In genomic region chr5:92554891-92555511, GRCm38 (mm10) we compare ENCODE assay signal across 12 mouse cellular contexts. TPM values are rescaled to one million over a fixed set of nuclear protein-coding genes. Genes with fewer than 3 reads are reported as not detected.
DNase-seq lines count a peak whose midpoint lies in the region; ATAC-seq and TF ChIP-seq lines count a peak whose summit lies in the region.
"Had no signal": no experiment of that assay in that cellular context is flagged by ENCODE, and none has a peak within 500 bp of the region (broad histone marks: within the 10 kb centered on the region; RNA-seq: fewer than 3 reads in every experiment).

Gene Fam47e (plus strand): TSS chr5:92555069.

- WGBS in hindbrain, postnatal 0 days, result 53% methylated on average over 16 of the region's 16 CpGs
- WGBS in hindbrain, embryonic 13.5 days, result 70% methylated on average over 16 of the region's 16 CpGs

- no peaks in the 10 kb centered on the region for H3K9me3 ChIP-seq in hindbrain, postnatal 0 days (ENCODE audit: low read length)
- H3K9me3 ChIP-seq in hindbrain, embryonic 13.5 days, result no peaks in the 10 kb centered on the region
- H3K9me3 ChIP-seq: lung, embryonic 15.5 days had no signal

- H3K4me1 ChIP-seq in hindbrain, postnatal 0 days (ENCODE audit: insufficient read depth, low read length), result no peaks in the 10 kb centered on the region
- H3K4me1 ChIP-seq in hindbrain, embryonic 13.5 days (replicated peaks), result no peaks in the 10 kb centered on the region

- no peak for TF ChIP-seq CTCF in hindbrain, postnatal 0 days (IDR thresholded peaks at IDR 0.05; ENCODE audit: low read depth)
- TF ChIP-seq CTCF in brain, embryonic 14.5 days (IDR thresholded peaks at IDR 0.05; ENCODE audit: borderline replicate concordance, extremely low read depth, insufficient read depth, insufficient read length), result no peak

- peak within 1 kb of the TSS; percentile 37; the same call in 1 of the 2 replicates for H3K27ac ChIP-seq in hindbrain, postnatal 0 days
- H3K27ac ChIP-seq in hindbrain, embryonic 13.5 days, result no peak within 1 kb of the TSS
- H3K27ac ChIP-seq: lung, embryonic 15.5 days had no signal

- peak; percentile 65 for DNase-seq in hindbrain, postnatal 0 days (ENCODE audit: low spot score)
- DNase-seq in brain, embryonic 14.5 days (ENCODE audit: low read depth), result peak; percentile 52
- DNase-seq in kidney, postnatal 10 days, result peak; percentile 26
- peak; percentile 17 for DNase-seq in lung, postnatal 36 days
- no peak for DNase-seq in testis, postnatal 14 days (ENCODE audit: low spot score)
- no peak for DNase-seq in liver
- DNase-seq: cerebellum, adult 11-12 months; spleen, adult 18-20 months had no signal

- peak; percentile 91 for ATAC-seq in hindbrain, postnatal 0 days
- ATAC-seq in hindbrain, embryonic 13.5 days (ENCODE audit: low FRiP score), result no peak
- ATAC-seq in erythroid progenitor cell, adult 5-6 weeks (replicated peaks; ENCODE audit: low FRiP score, poor library complexity, severe bottlenecking), result no peak

- H3K4me3 ChIP-seq in hindbrain, postnatal 0 days (ENCODE audit: low read length), result no peak within 1 kb of the TSS
- no peak within 1 kb of the TSS for H3K4me3 ChIP-seq in hindbrain, embryonic 13.5 days
- H3K4me3 ChIP-seq: lung, embryonic 15.5 days had no signal

- H3K27me3 ChIP-seq in hindbrain, postnatal 0 days (ENCODE audit: insufficient read depth, low read length), result no peaks in the 10 kb centered on the region
- no peaks in the 10 kb centered on the region for H3K27me3 ChIP-seq in hindbrain, embryonic 13.5 days
- H3K27me3 ChIP-seq: lung, embryonic 15.5 days had no signal

- no peaks in the 10 kb centered on the region for H3K36me3 ChIP-seq in hindbrain, postnatal 0 days (ENCODE audit: insufficient read depth, low read length)
- H3K36me3 ChIP-seq in hindbrain, embryonic 13.5 days, result no peaks in the 10 kb centered on the region
- H3K36me3 ChIP-seq: lung, embryonic 15.5 days had no signal

- peak within 1 kb of the TSS; percentile 34 for H3K4me2 ChIP-seq in hindbrain, postnatal 0 days (ENCODE audit: low read depth, low read length)
- H3K4me2 ChIP-seq in hindbrain, embryonic 13.5 days, result no peak within 1 kb of the TSS
- H3K4me2 ChIP-seq: lung, embryonic 15.5 days had no signal

- TF ChIP-seq POLR2A in brain, embryonic 14.5 days (IDR thresholded peaks at IDR 0.05; ENCODE audit: borderline replicate concordance, extremely low read depth, insufficient read depth, insufficient read length, poor library complexity, severe bottlenecking), result no peak

- H3K9ac ChIP-seq in hindbrain, postnatal 0 days (replicated peaks; ENCODE audit: low read length), result no peak within 1 kb of the TSS
- H3K9ac ChIP-seq in hindbrain, embryonic 13.5 days, result no peak within 1 kb of the TSS
- H3K9ac ChIP-seq: lung, embryonic 15.5 days had no signal

RNA-seq across cellular contexts. Expression of gene Fam47e, which starts in this region (rescaled TPM):
- 0.68 and 1.9 TPM in 2 replicates for total RNA-seq in hindbrain, postnatal 0 days (2014; rRNA removed)
- polyA plus RNA-seq in hindbrain, postnatal 0 days (2015; fragmentation: Nextera tagmentation; extraction: Ambion mirVana), result 1.4 and 1.5 TPM in 2 replicates
- 0.28 and 1.1 TPM in 2 replicates for polyA plus RNA-seq in hindbrain, embryonic 13.5 days (2015; fragmentation: Nextera tagmentation; extraction: Ambion mirVana)
- polyA plus RNA-seq in brain, embryonic 14.5 days (2012; rRNA removed), result 0.37 and 0.56 TPM in 2 replicates
- not detected in 2 replicates for total RNA-seq in erythroid progenitor cell, adult 5-6 weeks (2015; ENCODE audit: low replicate concordance)
- total RNA-seq in erythroid progenitor cell, adult 5-6 weeks (2017; ENCODE audit: low replicate concordance), result not detected in 2 replicates
- polyA plus RNA-seq: heart, postnatal 0 days had no signal

Comparison
In these comparisons a context has a peak if more than half of its experiments do, and no peak if none do; other contexts are left out.
1. Peak in DNase-seq in brain, embryonic 14.5 days; RNA of the gene not detected or under 1 TPM.
2. DNase-seq: peak in hindbrain, postnatal 0 days (single experiment), kidney, postnatal 10 days (single experiment) and lung, postnatal 36 days (single experiment); none in testis, postnatal 14 days (single experiment) and liver (single experiment).